Mouse (Mus musculus): ENCODE data around the gene Insc.

DNA sequence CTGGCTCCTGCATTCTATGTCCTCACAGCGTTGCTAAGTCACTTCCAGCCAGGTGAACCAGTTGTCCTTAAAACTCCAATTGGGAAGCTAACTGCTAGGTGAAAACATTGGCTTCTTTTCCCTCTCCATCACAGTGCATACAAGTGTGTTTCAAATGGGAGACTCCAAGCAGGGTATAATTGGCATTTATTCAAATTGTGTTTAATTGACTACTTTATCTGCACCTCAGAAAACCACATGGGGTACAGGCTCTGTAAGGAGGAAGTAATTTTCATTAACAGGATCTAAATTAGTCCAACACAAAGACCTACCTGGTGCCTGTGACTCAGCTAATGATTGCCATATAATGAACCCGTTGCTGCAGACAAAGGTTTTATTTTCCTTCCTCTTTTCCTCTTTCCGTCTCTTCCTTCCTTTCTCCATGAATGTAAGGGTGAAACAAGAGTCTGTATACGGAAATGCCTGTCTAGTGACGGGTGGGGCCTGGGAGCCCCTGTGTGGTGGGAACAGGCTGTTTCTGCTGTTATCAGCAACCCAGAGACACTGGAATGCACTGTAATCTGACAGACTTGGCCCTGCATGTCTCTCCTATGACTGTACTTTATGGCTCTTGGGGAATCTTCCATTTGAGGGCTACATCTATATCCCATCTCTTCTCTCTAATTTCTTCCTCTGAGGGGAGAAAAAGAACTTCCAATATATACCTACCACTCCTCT is 96.7 kb downstream of the Insc start:
- TF ChIP-seq CTCF (conservative IDR thresholded peaks at IDR 0.05; ENCODE audit: insufficient read depth, insufficient read length, low read depth, low read length) (no peak), POLR2A (IDR thresholded peaks at IDR 0.05; ENCODE audit: low read depth, low read length) (no peak)
